Mouse (Mus musculus) myocyte (in vitro differentiated cells): ENCODE data around the gene Dnmbp. TPM values are rescaled to one million over a fixed set of nuclear protein-coding genes. Genes with fewer than 3 reads are reported as not detected.

Experiments
- H3K27me3 ChIP-seq: one replicate; pipeline ENCODE4 v1.6.1; 2011; ENCODE audit not compliant: control insufficient read depth, insufficient read depth, insufficient read length
- H3K36me3 ChIP-seq: one replicate; pipeline ENCODE4 v1.6.1; 2011; ENCODE audit not compliant: control insufficient read depth, insufficient read depth
- H3K4me2 ChIP-seq: one replicate; pipeline ENCODE4 v1.6.1; 2011; ENCODE audit warnings: low read depth, control low read depth
- H3K4me3 ChIP-seq: one replicate; pipeline ENCODE4 v1.5.1; 2011; ENCODE audit warnings: mild to moderate bottlenecking, control low read depth, moderate library complexity
- H3K79me2 ChIP-seq: one replicate; pipeline ENCODE4 v1.6.1; 2011; ENCODE audit not compliant: control insufficient read depth, insufficient read depth
- H3ac ChIP-seq: one replicate; pipeline ENCODE4 v1.6.1; 2011; ENCODE audit not compliant: control insufficient read depth, insufficient read length
- CEBPB ChIP-seq: IDR thresholded peaks from 2 replicates; pipeline ENCODE4 v1.6.1; 2011; ENCODE audit warnings: mild to moderate bottlenecking, moderate library complexity; ENCODE audit not compliant: poor library complexity, insufficient read depth, severe bottlenecking
- E2F4 ChIP-seq: IDR thresholded peaks from one replicate; pipeline ENCODE4 v1.6.1; 2011; ENCODE audit warnings: mild to moderate bottlenecking, control low read depth, moderate library complexity; ENCODE audit not compliant: insufficient read depth
- MAX ChIP-seq: IDR thresholded peaks from one replicate; pipeline ENCODE4 v1.6.1; 2011; ENCODE audit warnings: low read depth, mild to moderate bottlenecking, control low read depth
- MYOD1 ChIP-seq, 3 experiments: IDR thresholded peaks; one replicate each; pipeline ENCODE4 v1.6.1; 2011; ENCODE audit warnings: control low read depth in 2 of 3, low read depth in 2 of 3, mild to moderate bottlenecking in 2 of 3, moderate library complexity in 1 of 3; ENCODE audit not compliant: insufficient read length in 2 of 3, control insufficient read depth in 1 of 3
- MYOG ChIP-seq, 3 experiments: IDR thresholded peaks; one replicate each; pipeline ENCODE4 v1.6.1; 2011; ENCODE audit warnings: control low read depth in 2 of 3, low read depth in 2 of 3, mild to moderate bottlenecking in 2 of 3; ENCODE audit not compliant: insufficient read length in 2 of 3, control insufficient read depth in 1 of 3, insufficient read depth in 1 of 3
- POLR2A ChIP-seq: IDR thresholded peaks from one replicate; pipeline ENCODE4 v1.6.1; 2011; ENCODE audit warnings: low read depth, mild to moderate bottlenecking, control low read depth, moderate library complexity; ENCODE audit not compliant: insufficient read length
- POLR2AphosphoS2 ChIP-seq: IDR thresholded peaks from one replicate; pipeline ENCODE4 v1.6.1; 2011; ENCODE audit warnings: low read depth, control low read depth; ENCODE audit not compliant: insufficient read length
- REST ChIP-seq: IDR thresholded peaks from one replicate; pipeline ENCODE4 v1.6.1; 2011; ENCODE audit warnings: mild to moderate bottlenecking, control low read depth, moderate library complexity; ENCODE audit not compliant: insufficient read depth, insufficient read length
- SRF ChIP-seq: IDR thresholded peaks from one replicate; pipeline ENCODE4 v1.6.1; 2011; ENCODE audit warnings: low read depth; ENCODE audit not compliant: control insufficient read depth, insufficient read length
- TCF12 ChIP-seq: IDR thresholded peaks from one replicate; pipeline ENCODE4 v1.6.1; 2011; ENCODE audit warnings: mild to moderate bottlenecking, control low read depth; ENCODE audit not compliant: poor library complexity, insufficient read depth, severe bottlenecking
- TCF3 ChIP-seq: IDR thresholded peaks from one replicate; pipeline ENCODE4 v1.6.1; 2011; ENCODE audit warnings: low read depth, control low read depth; ENCODE audit not compliant: insufficient read length
- USF1 ChIP-seq: IDR thresholded peaks from one replicate; pipeline ENCODE4 v1.6.1; 2011; ENCODE audit warnings: low read depth, mild to moderate bottlenecking, control low read depth, moderate library complexity
- polyA plus RNA-seq: library from polyadenylated mRNA; unstranded; fragments of >200 nt; fragmentation: generic; extraction: Trizol; gene quantifications from one replicate; pipeline ENCODE4 v1.2.1, GENCODE M21; 2012; ENCODE audit warnings: missing spikeins

Gene Dnmbp
- polyA plus RNA-seq: 7.8 TPM

DNA sequence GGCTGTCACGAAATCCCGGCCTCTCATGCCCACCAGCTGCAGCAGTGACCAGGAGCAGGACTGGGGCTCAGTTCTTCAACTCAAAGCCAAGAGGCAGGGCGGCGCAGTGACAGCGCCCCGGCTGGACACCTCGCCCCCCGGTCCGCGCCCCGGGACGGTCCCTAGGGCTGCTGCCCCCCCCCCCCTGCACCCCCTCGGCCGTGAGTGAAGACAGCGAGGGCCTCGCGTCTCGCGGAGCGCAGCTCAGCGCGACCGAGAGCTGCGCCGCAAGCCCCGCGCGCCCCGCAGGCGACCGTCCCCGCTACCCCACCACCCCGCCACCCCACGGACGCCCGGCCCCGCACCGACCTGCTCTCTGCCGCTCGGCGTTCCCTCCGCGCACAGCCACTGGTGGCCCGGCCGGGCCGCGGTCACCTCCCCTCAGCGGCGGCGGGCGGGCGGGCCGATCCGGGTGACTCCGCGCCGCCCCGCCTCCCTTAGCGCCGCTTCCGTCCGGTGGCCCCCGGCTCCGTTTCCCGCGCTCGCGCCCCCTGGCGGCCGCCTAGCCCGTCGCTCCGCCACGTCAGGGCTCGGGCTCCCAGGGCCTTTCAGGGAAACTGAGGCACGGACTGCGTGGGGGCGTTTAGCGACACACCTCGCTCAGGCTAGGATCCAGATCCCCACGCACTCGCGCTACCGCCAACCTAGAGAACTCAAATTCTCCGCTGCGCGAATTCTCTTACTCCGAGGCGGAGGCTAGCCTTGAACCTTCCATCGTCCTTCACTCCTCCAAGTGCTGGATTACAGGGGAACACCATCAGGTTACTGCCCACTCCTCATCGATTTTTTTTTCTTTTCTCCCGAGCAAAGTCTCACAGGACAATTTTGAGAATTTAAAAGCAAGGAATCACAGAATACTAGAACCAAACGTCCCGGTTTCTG, at the start of gene Dnmbp:
TSS of gene Dnmbp (minus strand) at position 423 of the 921 bp plus-strand sequence.
- peak in 1 of 3 experiments; percentile 51 for TF ChIP-seq MYOG (IDR thresholded peaks at IDR 0.05; ENCODE audit: control insufficient read depth in 1 of 3, insufficient read depth in 1 of 3, insufficient read length in 2 of 3, low read depth in 2 of 3)
- TF ChIP-seq SRF: no peak
- TF ChIP-seq POLR2A: peak; percentile 67
- TF ChIP-seq E2F4: peak; percentile 39
- TF ChIP-seq MYOD1 (IDR thresholded peaks at IDR 0.05; ENCODE audit: control insufficient read depth in 1 of 3, insufficient read length in 2 of 3, low read depth in 2 of 3): peak in 1 of 3 experiments; percentile 15
- H3K79me2 ChIP-seq: peaks cover 14% of the 10 kb centered on the region
- peak within 1 kb of the TSS; percentile 28 for H3K4me3 ChIP-seq
- peak within 1 kb of the TSS; percentile 42 for H3ac ChIP-seq
- H3K4me2 ChIP-seq: peak within 1 kb of the TSS; percentile 96
- no peaks in the 10 kb centered on the region for H3K27me3 ChIP-seq
- no peaks in the 10 kb centered on the region for H3K36me3 ChIP-seq

DNA sequence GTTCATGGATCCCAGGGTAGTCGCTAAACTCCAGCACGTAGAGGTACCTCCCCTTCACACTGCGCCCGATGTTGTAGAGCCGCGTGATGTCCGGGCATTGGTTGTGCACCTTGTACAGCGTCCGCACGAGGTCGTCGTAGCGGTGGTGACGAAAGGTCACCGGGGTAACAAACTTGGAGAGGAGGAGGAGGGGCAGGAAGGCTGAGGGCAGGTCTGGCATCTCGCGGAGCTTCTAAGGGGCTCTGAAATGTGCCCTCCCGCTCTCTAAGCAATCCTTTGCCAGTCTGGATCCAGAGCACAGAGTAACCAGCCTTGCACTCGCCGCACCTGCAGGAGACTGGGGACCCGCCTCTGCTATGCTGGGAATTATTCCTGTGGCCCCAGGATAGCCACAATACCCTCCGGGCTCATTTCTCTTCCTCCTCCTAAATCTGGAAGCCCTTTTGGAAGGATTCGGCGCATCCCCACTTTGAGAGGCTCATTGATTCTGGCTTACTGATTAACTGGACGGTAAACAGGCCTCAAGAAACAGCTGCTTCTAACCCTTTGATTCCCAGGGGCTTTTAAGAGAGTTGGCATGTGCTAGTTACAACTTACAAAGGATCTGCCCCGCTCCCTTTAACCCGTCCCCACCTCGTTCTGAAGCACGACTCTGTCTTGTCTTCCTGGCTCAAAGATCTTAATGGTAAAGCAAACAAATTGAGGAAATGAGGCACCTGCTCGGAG, 46.2 kb upstream of the Dnmbp start, which contains the start of gene Cpn1:
TSS of gene Cpn1 (minus strand) at position 488 of the 726 bp plus-strand sequence.
- Histone ChIP-seq H3K36me3 (no peaks in the 10 kb centered on the region), H3ac (no peak within 1 kb of the TSS), H3K4me3 (no peak within 1 kb of the TSS), H3K79me2 (no peaks in the 10 kb centered on the region), H3K27me3 (peaks cover 24% of the 10 kb centered on the region), H3K4me2 (no peak within 1 kb of the TSS)
- no peak for TF ChIP-seq POLR2AphosphoS2
- TF ChIP-seq MYOD1 (IDR thresholded peaks at IDR 0.05; ENCODE audit: control insufficient read depth in 1 of 3, insufficient read length in 2 of 3, low read depth in 2 of 3): no peak
- no peak for TF ChIP-seq MAX
- no peak for TF ChIP-seq TCF3
- no peak for TF ChIP-seq USF1
- no peak for TF ChIP-seq REST
- TF ChIP-seq POLR2A: no peak
- no peak for TF ChIP-seq TCF12
- TF ChIP-seq CEBPB: no peak
- no peak for TF ChIP-seq SRF
- TF ChIP-seq E2F4: no peak
- TF ChIP-seq MYOG (IDR thresholded peaks at IDR 0.05; ENCODE audit: control insufficient read depth in 1 of 3, insufficient read depth in 1 of 3, insufficient read length in 2 of 3, low read depth in 2 of 3): no peak

DNA sequence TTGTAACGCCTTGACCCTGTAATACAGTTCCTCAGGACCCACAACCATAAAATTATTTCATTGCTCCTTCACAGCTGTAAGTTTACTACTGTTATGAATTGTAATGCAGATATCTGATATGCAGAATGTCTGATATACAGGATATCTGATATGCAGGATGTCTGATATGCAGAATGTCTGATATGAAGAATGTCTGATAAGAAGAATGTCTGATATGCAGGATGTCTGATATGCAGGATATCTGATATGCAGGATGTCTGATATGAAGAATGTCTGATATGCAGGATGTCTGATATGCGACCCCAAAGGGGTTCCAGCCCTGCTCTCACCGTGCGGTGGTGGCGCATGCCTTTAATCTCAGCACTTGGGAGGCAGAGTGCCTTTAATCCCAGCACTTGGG, 42.0 kb upstream of the Dnmbp start:
- H3K4me3 ChIP-seq: no peak overlapping the region
- H3K27me3 ChIP-seq: peaks cover 24% of the 10 kb centered on the region
- TF ChIP-seq MAX (no peak), TCF3 (no peak), E2F4 (no peak), MYOG (IDR thresholded peaks at IDR 0.05; ENCODE audit: control insufficient read depth in 1 of 3, insufficient read depth in 1 of 3, insufficient read length in 2 of 3, low read depth in 2 of 3) (no peak), USF1 (no peak), POLR2AphosphoS2 (no peak), MYOD1 (IDR thresholded peaks at IDR 0.05; ENCODE audit: control insufficient read depth in 1 of 3, insufficient read length in 2 of 3, low read depth in 2 of 3) (no peak), TCF12 (no peak), POLR2A (no peak), REST (no peak), CEBPB (no peak)
- H3K36me3 ChIP-seq: no peaks in the 10 kb centered on the region
- H3K4me2 ChIP-seq: no peak overlapping the region
- H3ac ChIP-seq: no peak overlapping the region
- H3K79me2 ChIP-seq: no peaks in the 10 kb centered on the region

DNA sequence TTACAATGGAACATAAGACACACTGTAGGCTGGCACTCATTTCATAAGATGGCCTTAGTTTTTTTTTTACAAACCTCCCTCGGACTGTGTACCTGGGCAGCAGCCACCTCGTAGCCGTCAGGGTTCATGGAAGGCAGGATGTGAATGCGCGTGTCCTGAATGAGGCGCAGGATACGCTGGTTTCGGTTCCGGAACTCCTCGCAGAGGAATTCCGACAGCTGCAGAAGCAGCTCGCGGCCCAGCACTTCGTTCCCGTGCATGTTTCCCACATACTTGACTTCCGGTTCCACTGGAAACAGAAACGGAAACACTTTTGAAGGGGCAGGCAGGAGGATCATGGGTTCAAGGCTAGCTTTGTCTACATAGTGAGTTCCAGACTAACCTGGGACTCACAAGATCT, 40.7 kb upstream of the Dnmbp start:
- TF ChIP-seq E2F4 (no peak), POLR2AphosphoS2 (no peak), USF1 (no peak), MYOD1 (IDR thresholded peaks at IDR 0.05; ENCODE audit: control insufficient read depth in 1 of 3, insufficient read length in 2 of 3, low read depth in 2 of 3) (no peak), TCF3 (no peak), SRF (no peak), TCF12 (no peak), CEBPB (no peak), REST (no peak), MYOG (IDR thresholded peaks at IDR 0.05; ENCODE audit: control insufficient read depth in 1 of 3, insufficient read depth in 1 of 3, insufficient read length in 2 of 3, low read depth in 2 of 3) (no peak), MAX (no peak), POLR2A (no peak)
- H3K27me3 ChIP-seq: peaks cover 15% of the 10 kb centered on the region
- H3K36me3 ChIP-seq: no peaks in the 10 kb centered on the region
- H3K79me2 ChIP-seq: no peaks in the 10 kb centered on the region
- H3ac ChIP-seq: no peak overlapping the region
- H3K4me2 ChIP-seq: no peak overlapping the region
- H3K4me3 ChIP-seq: no peak overlapping the region
